Mouse (Mus musculus) olfactory bulb, adult 2 months (tissue): ENCODE data around the gene Rac3.

Experiments used
- CTCF ChIP-seq: fragments of 200-500 bp; IDR thresholded peaks from 2 replicates; pipeline ENCODE4 v1.5.1; 2012; ENCODE audit warnings: low read depth, mild to moderate bottlenecking, low read length, moderate library complexity; ENCODE audit not compliant: insufficient read depth
- POLR2A ChIP-seq: fragments of 200-500 bp; IDR thresholded peaks from 2 replicates; pipeline ENCODE4 v1.6.1; 2012; ENCODE audit warnings: mild to moderate bottlenecking, low read depth, low read length, moderate library complexity; ENCODE audit not compliant: insufficient read depth

GRCm38 (mm10) chr11:120695641-120696040, 25.6 kb upstream of the Rac3 start:
- no peak for TF ChIP-seq CTCF
- no peak for TF ChIP-seq POLR2A
